Mouse (Mus musculus): ENCODE data around the gene Tead3. TPM values are rescaled to one million over a fixed set of nuclear protein-coding genes. Genes with fewer than 3 reads are reported as not detected.

Gene Tead3
- polyA plus RNA-seq (2015; fragmentation: Nextera tagmentation; extraction: Ambion mirVana): 17.9 and 18.8 TPM in 2 replicates

GRCm38 (mm10) chr17:28350466-28351352, at the start of gene Tead3:
Gene Tead3 (minus strand): TSS chr17:28350817.
- H3K9ac ChIP-seq: peak within 1 kb of the TSS; percentile 96
- peak within 1 kb of the TSS; percentile 100 for H3K27ac ChIP-seq (replicated peaks)
- no peaks in the 10 kb centered on the region for H3K27me3 ChIP-seq
- H3K36me3 ChIP-seq: no peaks in the 10 kb centered on the region
- H3K4me1 ChIP-seq: peaks cover 50% of the 10 kb centered on the region
- ATAC-seq (ENCODE audit: insufficient number of reproducible peaks, low FRiP score, low TSS enrichment, low read depth): peak; percentile 90
- under 1% methylated on average over 65 of the region's 73 CpGs for WGBS
- H3K4me2 ChIP-seq (replicated peaks): peak within 1 kb of the TSS; percentile 82
- H3K9me3 ChIP-seq (replicated peaks): no peaks in the 10 kb centered on the region
- H3K4me3 ChIP-seq (replicated peaks): peak within 1 kb of the TSS; percentile 89

- ATAC-seq (ENCODE audit: insufficient number of reproducible peaks, low FRiP score, low TSS enrichment, low read depth): no peak
- Histone ChIP-seq H3K4me3 (replicated peaks) (no peak overlapping the region), H3K27ac (replicated peaks) (peak overlapping the region; percentile 84; the same call in 1 of the 2 replicates), H3K27me3 (no peaks in the 10 kb centered on the region), H3K4me2 (replicated peaks) (no peak overlapping the region), H3K9ac (no peak overlapping the region), H3K36me3 (0 out of 2 replicates have a peak, but pooled peaks cover 7% of the 10 kb centered on the region), H3K9me3 (replicated peaks) (no peaks in the 10 kb centered on the region), H3K4me1 (peaks cover 31% of the 10 kb centered on the region)
- WGBS: 86% methylated on average over 7 of the region's 7 CpGs
These were observed 44.4 kb upstream of the Tead3 start for GRCm38 (mm10) chr17:28394994-28395393.

- Histone ChIP-seq H3K36me3 (0 out of 2 replicates have a peak, but pooled peaks cover 4% of the 10 kb centered on the region), H3K9me3 (replicated peaks) (no peaks in the 10 kb centered on the region), H3K27ac (replicated peaks) (peak overlapping the region; percentile 84), H3K9ac (no peak overlapping the region), H3K4me3 (replicated peaks) (no peak overlapping the region), H3K27me3 (no peaks in the 10 kb centered on the region), H3K4me1 (peaks cover 31% of the 10 kb centered on the region), H3K4me2 (replicated peaks) (no peak overlapping the region)
- ATAC-seq (ENCODE audit: insufficient number of reproducible peaks, low FRiP score, low TSS enrichment, low read depth): peak; percentile 56; the same call in 1 of the 2 replicates
- WGBS: 41% methylated on average over 15 of the region's 15 CpGs
These were observed 43.6 kb upstream of the Tead3 start for GRCm38 (mm10) chr17:28394051-28394765.

GRCm38 (mm10) chr17:28391568-28392432, 41.2 kb upstream of the Tead3 start:
- no peak overlapping the region for H3K27ac ChIP-seq (replicated peaks)
- no peaks in the 10 kb centered on the region for H3K9me3 ChIP-seq (replicated peaks)
- H3K27me3 ChIP-seq: no peaks in the 10 kb centered on the region
- WGBS: 13% methylated on average over 21 of the region's 25 CpGs
- H3K4me3 ChIP-seq (replicated peaks): no peak overlapping the region
- peak overlapping the region; percentile 19 for H3K4me2 ChIP-seq (replicated peaks)
- H3K36me3 ChIP-seq: no peaks in the 10 kb centered on the region
- no peak overlapping the region for H3K9ac ChIP-seq
- peaks cover 31% of the 10 kb centered on the region for H3K4me1 ChIP-seq
- ATAC-seq (ENCODE audit: insufficient number of reproducible peaks, low FRiP score, low TSS enrichment, low read depth): no peak

GRCm38 (mm10) chr17:28388534-28388933, 37.9 kb upstream of the Tead3 start:
- Histone ChIP-seq H3K36me3 (no peaks in the 10 kb centered on the region), H3K4me2 (replicated peaks) (no peak overlapping the region), H3K9ac (no peak overlapping the region), H3K4me3 (replicated peaks) (no peak overlapping the region), H3K27ac (replicated peaks) (no peak overlapping the region), H3K4me1 (peaks cover 26% of the 10 kb centered on the region), H3K9me3 (replicated peaks) (no peaks in the 10 kb centered on the region), H3K27me3 (no peaks in the 10 kb centered on the region)
- ATAC-seq (ENCODE audit: insufficient number of reproducible peaks, low FRiP score, low TSS enrichment, low read depth): no peak
- 84% methylated on average over 3 of the region's 3 CpGs for WGBS

GRCm38 (mm10) chr17:28386150-28386905, 35.7 kb upstream of the Tead3 start:
- H3K27me3 ChIP-seq: no peaks in the 10 kb centered on the region
- H3K36me3 ChIP-seq: no peaks in the 10 kb centered on the region
- WGBS: 6% methylated on average over 23 of the region's 23 CpGs
- H3K4me3 ChIP-seq (replicated peaks): peak overlapping the region; percentile 15; the same call in 1 of the 2 replicates
- peak overlapping the region; percentile 45 for H3K4me2 ChIP-seq (replicated peaks)
- ATAC-seq (ENCODE audit: insufficient number of reproducible peaks, low FRiP score, low TSS enrichment, low read depth): no peak
- H3K27ac ChIP-seq (replicated peaks): no peak overlapping the region
- H3K9me3 ChIP-seq (replicated peaks): no peaks in the 10 kb centered on the region
- H3K4me1 ChIP-seq: peaks cover 9% of the 10 kb centered on the region; the same call in 1 of the 2 replicates
- H3K9ac ChIP-seq: no peak overlapping the region

- Histone ChIP-seq H3K4me2 (replicated peaks) (no peak overlapping the region), H3K9ac (no peak overlapping the region), H3K4me3 (replicated peaks) (no peak overlapping the region), H3K9me3 (replicated peaks) (no peaks in the 10 kb centered on the region), H3K36me3 (no peaks in the 10 kb centered on the region), H3K4me1 (peaks cover 8% of the 10 kb centered on the region; the same call in 1 of the 2 replicates), H3K27me3 (no peaks in the 10 kb centered on the region), H3K27ac (replicated peaks) (no peak overlapping the region)
- WGBS: 67% methylated on average over 4 of the region's 4 CpGs
- ATAC-seq (ENCODE audit: insufficient number of reproducible peaks, low FRiP score, low TSS enrichment, low read depth): no peak
These were observed 33.7 kb upstream of the Tead3 start for GRCm38 (mm10) chr17:28384298-28384697.

GRCm38 (mm10) chr17:28380255-28380654, 29.6 kb upstream of the Tead3 start:
- peaks cover 6% of the 10 kb centered on the region; the same call in 1 of the 2 replicates for H3K4me1 ChIP-seq
- no peaks in the 10 kb centered on the region for H3K9me3 ChIP-seq (replicated peaks)
- no peak; the same call in 1 of the 2 replicates for ATAC-seq (ENCODE audit: insufficient number of reproducible peaks, low FRiP score, low TSS enrichment, low read depth)
- 3% methylated on average over 6 of the region's 6 CpGs for WGBS
- H3K4me3 ChIP-seq (replicated peaks): no peak overlapping the region
- H3K36me3 ChIP-seq: no peaks in the 10 kb centered on the region
- H3K4me2 ChIP-seq (replicated peaks): no peak overlapping the region
- peaks cover 8% of the 10 kb centered on the region for H3K27me3 ChIP-seq
- H3K27ac ChIP-seq (replicated peaks): no peak overlapping the region
- H3K9ac ChIP-seq: no peak overlapping the region

- no peak overlapping the region for H3K4me2 ChIP-seq (replicated peaks)
- peaks cover 6% of the 10 kb centered on the region; the same call in 1 of the 2 replicates for H3K4me1 ChIP-seq
- H3K27ac ChIP-seq (replicated peaks): no peak overlapping the region
- H3K9me3 ChIP-seq (replicated peaks): no peaks in the 10 kb centered on the region
- 10% methylated on average over 17 of the region's 17 CpGs for WGBS
- H3K4me3 ChIP-seq (replicated peaks): no peak overlapping the region
- H3K9ac ChIP-seq: no peak overlapping the region
- no peaks in the 10 kb centered on the region for H3K36me3 ChIP-seq
- no peak for ATAC-seq (ENCODE audit: insufficient number of reproducible peaks, low FRiP score, low TSS enrichment, low read depth)
- peaks cover 22% of the 10 kb centered on the region for H3K27me3 ChIP-seq
These were observed 25.0 kb upstream of the Tead3 start for GRCm38 (mm10) chr17:28375592-28376061.

GRCm38 (mm10) chr17:28374494-28374893, 23.9 kb upstream of the Tead3 start:
- Histone ChIP-seq H3K27me3 (peaks cover 22% of the 10 kb centered on the region), H3K9me3 (replicated peaks) (no peaks in the 10 kb centered on the region), H3K4me3 (replicated peaks) (no peak overlapping the region), H3K36me3 (no peaks in the 10 kb centered on the region), H3K4me2 (replicated peaks) (no peak overlapping the region), H3K9ac (no peak overlapping the region), H3K4me1 (peaks cover 6% of the 10 kb centered on the region; the same call in 1 of the 2 replicates), H3K27ac (replicated peaks) (no peak overlapping the region)
- ATAC-seq (ENCODE audit: insufficient number of reproducible peaks, low FRiP score, low TSS enrichment, low read depth): no peak
- 14% methylated on average over 16 of the region's 16 CpGs for WGBS
